12 mouse cellular contexts compared by ENCODE assay signal in the genomic region with DNA sequence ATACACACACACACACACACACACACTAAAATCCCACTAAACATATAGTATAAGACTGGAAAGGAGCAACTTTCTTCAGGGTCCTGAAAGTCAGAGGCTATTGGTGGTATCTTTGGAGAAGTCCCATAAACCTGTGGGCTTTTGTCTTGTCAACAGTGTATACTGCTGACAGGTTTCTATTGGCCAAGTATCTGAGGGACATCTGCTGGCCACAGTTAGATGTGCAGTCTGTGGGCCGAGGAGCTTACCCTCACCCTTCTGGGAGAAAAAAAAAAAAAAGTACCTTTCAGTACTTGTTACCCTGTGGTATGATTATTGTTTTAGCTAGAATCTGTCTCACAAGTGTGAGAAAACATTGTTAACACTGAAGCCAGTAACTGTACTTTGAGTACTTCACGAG.
A peak's percentile ranks its signal among the peaks of the same experiment; 100 is the strongest.
DNase-seq lines count a peak whose midpoint lies in the region; ATAC-seq lines count a peak whose summit lies in the region.
"Had no signal": no experiment of that assay in that cellular context is flagged by ENCODE, and none has a peak within 500 bp of the region (broad histone marks: within the 10 kb centered on the region; RNA-seq: fewer than 3 reads in every experiment).

No protein-coding gene starts in this region.

- H3K36me3 ChIP-seq in hindbrain, embryonic 11.5 days (ENCODE audit: control insufficient read depth, insufficient read depth, low read length), result no peaks in the 10 kb centered on the region
- H3K36me3 ChIP-seq in hindbrain, embryonic 13.5 days, result no peaks in the 10 kb centered on the region
- H3K36me3 ChIP-seq in limb, embryonic 10.5 days, result no peaks in the 10 kb centered on the region

- no peaks in the 10 kb centered on the region for H3K9me3 ChIP-seq in hindbrain, embryonic 11.5 days (ENCODE audit: control insufficient read depth, low read length)
- no peaks in the 10 kb centered on the region for H3K9me3 ChIP-seq in hindbrain, embryonic 13.5 days
- no peaks in the 10 kb centered on the region for H3K9me3 ChIP-seq in limb, embryonic 10.5 days (replicated peaks)

- no peak overlapping the region for H3K4me3 ChIP-seq in hindbrain, embryonic 11.5 days (ENCODE audit: low read depth, low read length)
- no peak overlapping the region for H3K4me3 ChIP-seq in hindbrain, embryonic 13.5 days
- H3K4me3 ChIP-seq in limb, embryonic 10.5 days, result no peak overlapping the region
- H3K4me3 ChIP-seq: megakaryocyte, embryonic 14.5 days had no signal

- no peak overlapping the region for H3K27ac ChIP-seq in hindbrain, embryonic 11.5 days (ENCODE audit: low read depth, low read length)
- H3K27ac ChIP-seq in hindbrain, embryonic 13.5 days, result no peak overlapping the region
- no peak overlapping the region for H3K27ac ChIP-seq in limb, embryonic 10.5 days

- 57% methylated on average over 2 of the region's 2 CpGs for WGBS in hindbrain, embryonic 11.5 days
- 53% methylated on average over 2 of the region's 2 CpGs for WGBS in hindbrain, embryonic 13.5 days
- WGBS in limb, embryonic 10.5 days, result 60% methylated on average over 2 of the region's 2 CpGs

- no peaks in the 10 kb centered on the region for H3K27me3 ChIP-seq in hindbrain, embryonic 11.5 days (ENCODE audit: control insufficient read depth, insufficient read depth, low read length)
- H3K27me3 ChIP-seq in hindbrain, embryonic 13.5 days, result no peaks in the 10 kb centered on the region
- no peaks in the 10 kb centered on the region for H3K27me3 ChIP-seq in limb, embryonic 10.5 days (ENCODE audit: low read depth, poor library complexity, severe bottlenecking)
- H3K27me3 ChIP-seq: megakaryocyte, embryonic 14.5 days had no signal

- H3K4me1 ChIP-seq in hindbrain, embryonic 11.5 days (replicated peaks; ENCODE audit: control insufficient read depth, insufficient read depth, low read length), result no peaks in the 10 kb centered on the region
- H3K4me1 ChIP-seq in hindbrain, embryonic 13.5 days (replicated peaks), result no peaks in the 10 kb centered on the region
- peaks cover 5% of the 10 kb centered on the region; the same call in 1 of the 2 replicates for H3K4me1 ChIP-seq in limb, embryonic 10.5 days
- H3K4me1 ChIP-seq: megakaryocyte, embryonic 14.5 days had no signal

- peak; percentile 3 for DNase-seq in hindbrain, embryonic 11.5 days (ENCODE audit: low spot score)
- DNase-seq in 3T3-L1 (ENCODE audit: low read depth, low spot score) (peak; percentile 14), ES-CJ7 (ENCODE audit: low read depth, low spot score) (peak; percentile 73)
- DNase-seq in kidney, postnatal 10 days, result peak; percentile 27
- DNase-seq in limb, embryonic 10.5 days (ENCODE audit: low spot score), result no peak
- no peak for DNase-seq in layer of hippocampus, adult 9-11 months
- DNase-seq: layer of hippocampus, postnatal 36 days; thymus, adult 2 months had no signal

- no peak overlapping the region for H3K9ac ChIP-seq in hindbrain, embryonic 11.5 days (ENCODE audit: low read depth, low read length)
- H3K9ac ChIP-seq in hindbrain, embryonic 13.5 days, result no peak overlapping the region

- no peak overlapping the region for H3K4me2 ChIP-seq in hindbrain, embryonic 11.5 days (replicated peaks; ENCODE audit: low read depth, low read length)
- H3K4me2 ChIP-seq in hindbrain, embryonic 13.5 days, result no peak overlapping the region

- ATAC-seq in hindbrain, embryonic 11.5 days (ENCODE audit: low FRiP score), result no peak
- ATAC-seq in hindbrain, embryonic 13.5 days (ENCODE audit: low FRiP score), result no peak
- ATAC-seq in erythroid progenitor cell, adult 5-6 weeks (replicated peaks; ENCODE audit: low FRiP score, poor library complexity, severe bottlenecking), result no peak
- ATAC-seq: activated CD4-positive, CD25-positive, alpha-beta regulatory T cell, adult 4 months had no signal

Comparison
In these comparisons a context has a peak if more than half of its experiments do, and no peak if none do; other contexts are left out.
1. DNase-seq: peak in hindbrain, embryonic 11.5 days (single experiment), 3T3-L1 (single experiment), ES-CJ7 (single experiment) and kidney, postnatal 10 days (single experiment); none in limb, embryonic 10.5 days (single experiment) and layer of hippocampus, adult 9-11 months (single experiment).